Mouse (Mus musculus) stomach, embryonic 16.5 days (tissue): Measurements from ENCODE around the gene Ccdc121. TPM values are rescaled to one million over a fixed set of nuclear protein-coding genes. Genes with fewer than 3 reads are reported as not detected.

Source experiments
- ATAC-seq: fragments of 200-750 bp; cut with Nextera tagmentation; 2 replicates; pipeline ENCODE4 v1.8.0; 2017; ENCODE audit warnings: moderate number of reproducible peaks, moderate TSS enrichment; ENCODE audit not compliant: insufficient read depth, low FRiP score
- H3K27ac ChIP-seq: fragments of 300-500 bp; sonication (generic); 2 replicates; pipeline ENCODE4 v1.5.1; 2014; ENCODE audit warnings: low read length
- H3K27me3 ChIP-seq: fragments of 300-500 bp; sonication (generic); 2 replicates; pipeline ENCODE4 v1.6.1; 2014; ENCODE audit warnings: low read length, control low read depth, mixed read lengths; ENCODE audit not compliant: control insufficient read depth, insufficient read depth
- H3K36me3 ChIP-seq: fragments of 300-500 bp; sonication (generic); 2 replicates; pipeline ENCODE4 v1.6.1; 2014; ENCODE audit warnings: low read length; ENCODE audit not compliant: control insufficient read depth, insufficient read depth
- H3K4me1 ChIP-seq: fragments of 300-500 bp; sonication (generic); 2 replicates; pipeline ENCODE4 v1.6.1; 2014; ENCODE audit warnings: low read length, control low read depth, mixed read lengths; ENCODE audit not compliant: control insufficient read depth, insufficient read depth
- H3K4me2 ChIP-seq: fragments of 300-500 bp; sonication (generic); 2 replicates; pipeline ENCODE4 v1.6.1; 2014; ENCODE audit warnings: low read depth, low read length, mixed read lengths
- H3K4me3 ChIP-seq: fragments of 300-500 bp; sonication (generic); replicated peaks from 2 replicates; pipeline ENCODE4 v1.5.1; 2014; ENCODE audit warnings: mild to moderate bottlenecking, low read length
- H3K9ac ChIP-seq: fragments of 300-500 bp; sonication (generic); 2 replicates; pipeline ENCODE4 v1.6.1; 2014; ENCODE audit warnings: low read length
- H3K9me3 ChIP-seq: fragments of 300-500 bp; sonication (generic); replicated peaks from 2 replicates; pipeline ENCODE4 v1.6.1; 2016; ENCODE audit warnings: low read length, control low read depth; ENCODE audit not compliant: control insufficient read depth
- WGBS: fragments of 180-500 bp; shearing (Covaris S2); extraction: QIAGEN DNeasy Blood & Tissue Kit; methylation state at CpG from one replicate; pipeline ENCODE4 v1.1.7; 2014; 5-methylcytosine and 5-hydroxymethylcytosine counted together
- polyA plus RNA-seq: library from polyadenylated mRNA; unstranded; fragments of >200 nt; fragmentation: Nextera tagmentation; extraction: Ambion mirVana; gene quantifications from 2 replicates; pipeline ENCODE4 v1.2.1, GENCODE M21; 2015

The Ccdc121 gene
- polyA plus RNA-seq, 1 experiment from 2014 or later, result 0.06 TPM

DNA sequence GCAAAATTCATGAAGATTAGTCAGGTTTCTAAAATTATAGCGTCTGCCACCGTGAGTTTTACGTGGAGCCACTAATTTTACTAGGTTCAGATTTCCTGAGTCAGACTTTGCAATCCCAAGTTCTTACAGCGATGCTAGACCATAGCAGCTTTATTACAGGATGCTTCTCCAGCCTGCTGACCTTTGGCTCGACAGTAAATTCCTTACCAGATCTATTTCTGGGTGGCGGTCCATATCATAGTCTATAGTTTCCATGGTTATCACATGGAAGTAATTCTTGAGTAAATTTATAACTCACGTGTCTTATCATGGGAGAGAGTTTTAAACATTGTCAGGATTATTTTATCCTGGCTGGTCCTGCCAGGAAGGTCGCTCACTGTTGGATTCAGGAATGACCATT is 41.8 kb downstream of the Ccdc121 start:
- Histone ChIP-seq H3K9ac (no peak overlapping the region), H3K4me3 (no peak overlapping the region), H3K9me3 (peaks cover 7% of the 10 kb centered on the region), H3K4me1 (peaks cover 4% of the 10 kb centered on the region), H3K36me3 (no peaks in the 10 kb centered on the region), H3K4me2 (no peak overlapping the region), H3K27me3 (no peaks in the 10 kb centered on the region), H3K27ac (no peak overlapping the region)
- WGBS, result 76% methylated on average over 8 of the region's 8 CpGs
- ATAC-seq, result no peak

DNA sequence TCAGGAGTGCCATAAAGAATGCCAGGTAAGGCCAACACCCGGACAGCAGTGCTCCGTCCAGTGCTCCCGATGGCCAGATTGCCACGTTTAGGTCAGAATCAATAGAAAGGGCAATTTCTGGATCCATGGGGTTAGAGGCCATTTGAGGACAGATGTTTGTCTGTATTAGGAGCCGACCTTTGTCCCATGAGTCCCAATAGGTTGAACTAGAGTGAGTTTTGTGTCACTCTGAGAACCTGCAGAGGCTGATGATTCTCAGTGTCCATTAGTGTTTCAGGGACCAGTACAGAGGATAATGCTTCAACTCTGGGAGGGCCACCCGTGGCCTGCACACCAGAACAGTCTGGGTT is 44.0 kb downstream of the Ccdc121 start:
- 84% methylated on average over 6 of the region's 6 CpGs for WGBS
- Histone ChIP-seq H3K4me3 (no peak overlapping the region), H3K27ac (no peak overlapping the region), H3K4me2 (no peak overlapping the region), H3K36me3 (no peaks in the 10 kb centered on the region), H3K4me1 (peaks cover 4% of the 10 kb centered on the region), H3K9ac (no peak overlapping the region), H3K27me3 (no peaks in the 10 kb centered on the region), H3K9me3 (peaks cover 7% of the 10 kb centered on the region)
- no peak for ATAC-seq

DNA sequence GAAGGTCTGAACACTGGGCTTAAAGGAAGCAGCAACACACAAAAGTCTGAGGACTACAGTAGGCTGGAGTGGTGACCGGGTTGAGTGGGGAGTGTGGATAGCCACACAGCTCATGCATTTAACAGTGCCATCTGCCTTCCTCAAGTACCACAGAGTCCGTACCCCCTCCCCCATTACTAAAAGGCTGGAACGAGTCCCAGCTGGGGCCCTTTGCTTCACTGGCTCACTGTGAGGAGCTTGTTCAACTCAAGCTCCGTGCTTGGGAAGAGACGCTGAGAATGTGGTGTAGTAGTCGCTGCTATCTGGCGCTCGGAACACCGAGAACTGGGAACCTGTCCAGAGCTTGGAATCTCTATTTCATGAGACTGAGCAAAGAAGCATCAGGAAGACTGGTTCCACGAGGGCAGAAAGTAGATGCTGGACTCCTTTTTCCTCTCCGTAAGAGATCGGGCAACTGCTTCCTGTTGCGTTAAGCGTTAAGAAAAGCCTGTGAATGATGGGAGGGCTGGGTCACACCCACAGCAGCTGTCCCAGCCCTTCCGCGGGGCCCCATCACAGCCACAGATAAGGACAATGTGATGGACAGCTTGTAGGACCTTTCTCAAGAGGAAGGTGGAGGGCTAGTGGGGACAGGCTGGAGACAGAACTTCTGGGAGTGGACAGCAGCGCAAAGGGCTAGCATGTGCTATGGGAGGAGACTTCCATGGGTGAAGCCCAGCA is 44.5 kb downstream of the Ccdc121 start:
- H3K4me1 ChIP-seq, result peaks cover 4% of the 10 kb centered on the region
- no peak overlapping the region for H3K4me3 ChIP-seq
- peak; percentile 38 for ATAC-seq
- no peak overlapping the region for H3K27ac ChIP-seq
- H3K36me3 ChIP-seq, result no peaks in the 10 kb centered on the region
- H3K9me3 ChIP-seq, result peaks cover 6% of the 10 kb centered on the region
- H3K27me3 ChIP-seq, result no peaks in the 10 kb centered on the region
- no peak overlapping the region for H3K9ac ChIP-seq
- H3K4me2 ChIP-seq, result 0 out of 2 replicates have a peak overlapping the region, but pooled peaks have one; percentile 0
- 50% methylated on average over 17 of the region's 17 CpGs for WGBS

DNA sequence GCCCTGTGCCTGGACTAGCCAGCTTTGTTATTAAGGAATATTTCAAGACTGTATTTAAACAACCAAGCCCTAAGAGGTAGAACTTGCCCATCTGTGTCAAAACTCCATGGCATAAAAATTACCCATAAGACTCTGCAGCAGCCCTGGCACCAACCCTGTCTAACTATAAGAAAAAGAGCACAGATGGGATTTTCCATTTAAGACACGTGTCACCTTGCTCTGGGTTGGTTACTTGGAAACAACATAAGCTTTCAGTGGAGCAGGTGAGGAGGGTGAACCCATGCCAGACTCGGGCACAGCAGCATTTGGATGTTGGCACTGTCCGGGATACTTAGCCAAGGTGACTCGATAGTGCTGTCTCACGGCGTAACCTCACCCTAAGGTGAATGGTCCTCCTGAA is 45.2 kb downstream of the Ccdc121 start:
- no peak for ATAC-seq
- WGBS, result 87% methylated on average over 6 of the region's 6 CpGs
- no peak overlapping the region for H3K27ac ChIP-seq

DNA sequence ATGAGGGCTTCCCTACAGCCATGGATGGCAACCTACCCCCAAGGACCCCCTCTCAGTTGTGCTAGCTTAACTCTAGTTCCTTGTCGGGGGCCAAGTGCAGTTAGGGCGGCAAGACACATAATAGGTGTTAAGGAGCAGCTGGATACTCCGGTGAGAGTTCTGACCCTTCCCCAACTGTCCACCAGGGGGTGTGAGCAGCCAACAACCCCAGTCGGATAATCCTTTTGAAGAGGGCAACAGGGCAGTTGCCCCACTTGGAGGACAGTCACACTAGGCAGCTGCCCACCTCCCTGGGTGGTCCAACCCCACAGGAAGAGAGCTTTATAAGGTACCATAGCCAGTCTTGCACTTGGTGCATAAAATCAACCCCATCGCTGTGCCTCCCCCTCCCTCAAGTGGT is 46.2 kb downstream of the Ccdc121 start:
- 43% methylated on average over 5 of the region's 5 CpGs for WGBS
- Histone ChIP-seq H3K4me1 (peaks cover 4% of the 10 kb centered on the region), H3K27ac (no peak overlapping the region), H3K4me2 (no peak overlapping the region), H3K36me3 (no peaks in the 10 kb centered on the region), H3K9me3 (no peaks in the 10 kb centered on the region), H3K9ac (no peak overlapping the region), H3K27me3 (no peaks in the 10 kb centered on the region), H3K4me3 (no peak overlapping the region)
- no peak for ATAC-seq

More for the DNA sequence above, 45.2 kb downstream of the Ccdc121 start:
- Histone ChIP-seq H3K4me3 (no peak overlapping the region), H3K9me3 (no peaks in the 10 kb centered on the region), H3K9ac (no peak overlapping the region), H3K4me2 (no peak overlapping the region), H3K36me3 (no peaks in the 10 kb centered on the region), H3K4me1 (peaks cover 4% of the 10 kb centered on the region), H3K27me3 (no peaks in the 10 kb centered on the region)

DNA sequence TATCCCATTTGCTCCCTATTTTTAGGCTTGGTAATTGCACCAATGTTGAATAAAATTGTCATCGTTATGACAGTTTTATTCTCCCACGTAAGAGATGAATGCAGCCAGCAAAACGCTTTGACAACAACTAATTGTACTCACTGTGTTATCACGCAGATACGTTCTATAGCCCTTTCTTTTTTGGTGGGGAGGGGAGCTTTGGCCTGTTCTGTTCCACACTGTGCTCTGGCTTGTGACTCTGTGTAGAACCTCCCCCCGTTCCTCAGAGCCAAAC is 48.4 kb downstream of the Ccdc121 start:
- H3K4me2 ChIP-seq, result no peak overlapping the region
- no peak overlapping the region for H3K27ac ChIP-seq
- H3K36me3 ChIP-seq, result no peaks in the 10 kb centered on the region
- H3K9me3 ChIP-seq, result no peaks in the 10 kb centered on the region
- no peaks in the 10 kb centered on the region for H3K27me3 ChIP-seq
- 70% methylated on average over 6 of the region's 6 CpGs for WGBS
- no peak overlapping the region for H3K9ac ChIP-seq
- ATAC-seq, result no peak
- H3K4me3 ChIP-seq, result no peak overlapping the region
- peaks cover 4% of the 10 kb centered on the region for H3K4me1 ChIP-seq

DNA sequence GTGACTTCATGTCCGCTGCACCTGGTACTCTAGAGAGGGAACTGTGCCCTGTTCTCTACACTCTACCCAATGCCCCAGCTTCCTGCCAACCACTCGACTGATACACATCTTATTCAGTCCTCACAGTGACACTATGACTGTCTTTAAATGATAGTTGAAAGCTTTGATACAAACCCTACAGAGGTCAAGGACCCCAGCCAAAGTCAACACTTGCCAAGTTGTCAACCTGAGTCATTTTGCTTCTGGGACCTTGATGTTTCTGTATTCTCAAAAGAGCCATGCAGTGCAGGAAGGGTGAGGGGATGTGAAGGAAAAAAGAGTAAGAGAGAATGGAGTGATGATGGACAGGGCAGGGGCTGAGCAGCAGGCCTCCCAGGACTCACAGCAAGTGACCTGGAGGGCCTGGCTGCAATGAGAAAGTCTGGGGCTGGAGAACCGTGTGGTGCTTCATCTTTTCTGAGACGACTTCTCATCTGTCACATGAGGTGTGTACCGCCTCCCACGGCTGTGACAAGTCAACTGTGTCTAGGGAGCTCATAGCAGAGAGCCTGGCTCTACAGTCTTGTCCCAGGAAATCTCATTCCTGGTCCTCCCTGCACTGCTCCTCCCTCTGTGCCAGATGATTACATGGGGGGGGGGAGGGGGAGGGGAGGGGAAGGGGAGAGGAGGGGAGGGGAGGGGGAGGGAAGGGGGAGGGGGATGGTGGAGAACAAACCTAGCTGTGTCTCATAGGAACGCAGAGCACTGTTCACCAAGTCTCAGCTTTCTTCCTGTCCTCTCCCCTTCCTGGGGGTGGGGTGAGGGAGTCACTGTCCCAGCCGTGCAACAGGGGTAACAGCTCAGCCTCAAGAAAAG is 49.0 kb downstream of the Ccdc121 start:
- ATAC-seq, result no peak
- WGBS, result 48% methylated on average over 8 of the region's 8 CpGs
- peaks cover 4% of the 10 kb centered on the region for H3K4me1 ChIP-seq

DNA sequence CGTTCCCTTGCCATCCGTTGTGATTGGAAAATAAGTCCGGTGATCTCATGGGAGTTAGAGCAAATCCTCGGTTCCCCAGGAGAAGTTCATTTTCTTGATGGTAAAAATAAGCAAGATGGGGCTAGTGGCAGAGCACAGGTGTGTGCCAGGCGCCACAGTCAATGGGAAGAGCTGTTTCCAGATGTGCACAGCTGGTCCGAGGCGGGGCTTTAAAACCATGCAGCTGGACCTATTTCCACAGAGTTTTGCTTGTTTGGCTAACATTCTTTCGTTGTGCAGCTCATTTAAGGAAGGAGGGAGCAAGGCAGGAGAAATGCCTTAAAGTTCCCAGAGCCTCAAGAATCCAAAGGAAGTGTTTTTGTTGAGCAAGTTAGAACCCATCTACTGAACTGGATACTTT is 49.8 kb downstream of the Ccdc121 start:
- H3K27ac ChIP-seq, result no peak overlapping the region
- ATAC-seq, result no peak
- H3K4me2 ChIP-seq, result no peak overlapping the region
- H3K4me1 ChIP-seq, result no peaks in the 10 kb centered on the region
- 54% methylated on average over 8 of the region's 8 CpGs for WGBS
- no peaks in the 10 kb centered on the region for H3K27me3 ChIP-seq
- H3K36me3 ChIP-seq, result no peaks in the 10 kb centered on the region
- no peak overlapping the region for H3K4me3 ChIP-seq
- no peak overlapping the region for H3K9ac ChIP-seq
- no peaks in the 10 kb centered on the region for H3K9me3 ChIP-seq

More for the DNA sequence above, 49.0 kb downstream of the Ccdc121 start:
- no peaks in the 10 kb centered on the region for H3K27me3 ChIP-seq
- H3K4me3 ChIP-seq, result no peak overlapping the region
- H3K9ac ChIP-seq, result no peak overlapping the region
- no peaks in the 10 kb centered on the region for H3K9me3 ChIP-seq
- H3K36me3 ChIP-seq, result no peaks in the 10 kb centered on the region
- no peak overlapping the region for H3K4me2 ChIP-seq
- no peak overlapping the region for H3K27ac ChIP-seq

DNA sequence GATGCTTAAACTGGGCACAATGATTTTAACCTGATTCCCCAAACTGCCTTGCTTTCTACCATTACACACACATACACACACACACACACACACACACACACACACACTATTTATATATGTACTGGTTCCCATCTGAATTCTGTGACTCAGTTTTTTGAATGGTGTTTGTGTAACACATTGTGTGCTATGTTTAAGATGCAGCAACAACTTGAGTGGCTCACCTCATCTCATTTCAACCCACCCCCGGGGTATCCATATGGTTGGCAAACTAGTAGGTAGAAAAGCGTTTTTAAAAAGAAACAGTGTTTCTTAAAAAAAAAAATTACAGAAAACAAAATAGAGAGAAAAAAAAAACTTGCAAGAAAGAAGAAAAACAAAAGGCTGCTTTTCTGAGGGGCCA is 51.0 kb downstream of the Ccdc121 start:
- H3K27ac ChIP-seq, result no peak overlapping the region
- H3K9me3 ChIP-seq, result no peaks in the 10 kb centered on the region
- no peaks in the 10 kb centered on the region for H3K27me3 ChIP-seq
- H3K36me3 ChIP-seq, result no peaks in the 10 kb centered on the region
- 84% methylated on average over 2 of the region's 2 CpGs for WGBS
- no peaks in the 10 kb centered on the region for H3K4me1 ChIP-seq
- H3K9ac ChIP-seq, result no peak overlapping the region
- H3K4me3 ChIP-seq, result no peak overlapping the region
- no peak overlapping the region for H3K4me2 ChIP-seq
- ATAC-seq, result no peak
